Mouse (Mus musculus): ENCODE measurements around the gene Npc1l1.

- TF ChIP-seq CTCF (IDR thresholded peaks at IDR 0.05; ENCODE audit: insufficient read depth, low read depth, low read length) (no peak), POLR2A (IDR thresholded peaks at IDR 0.05; ENCODE audit: insufficient read depth, low read depth, low read length) (no peak)
Measured at GRCm38 (mm10) chr11:6196780-6197179, 33.2 kb downstream of the Npc1l1 start.

Data from olfactory bulb, adult 2 months (tissue).